Mouse (Mus musculus) embryonic facial prominence, embryonic 15.5 days (tissue): ENCODE measurements around the gene Lyzl6. TPM values are rescaled to one million over a fixed set of nuclear protein-coding genes. Genes with fewer than 3 reads are reported as not detected.
A peak's percentile ranks its signal among the peaks of the same experiment; 100 is the strongest.

Source experiments
- ATAC-seq: fragments of 200-750 bp; cut with Nextera tagmentation; 2 replicates; pipeline ENCODE4 v1.8.0; 2017; ENCODE audit warnings: low read depth, moderate TSS enrichment; ENCODE audit not compliant: insufficient number of reproducible peaks, low FRiP score, low TSS enrichment
- H3K27ac ChIP-seq: fragments of 300-500 bp; sonication (generic); replicated peaks from 2 replicates; pipeline ENCODE4 v1.5.1; 2015; ENCODE audit warnings: mild to moderate bottlenecking, inconsistent platforms
- H3K27me3 ChIP-seq: fragments of 300-500 bp; sonication (generic); 2 replicates; pipeline ENCODE4 v1.6.1; 2015; ENCODE audit warnings: inconsistent platforms
- H3K36me3 ChIP-seq: fragments of 300-500 bp; sonication (generic); 2 replicates; pipeline ENCODE4 v1.6.1; 2015; ENCODE audit warnings: mild to moderate bottlenecking, inconsistent platforms
- H3K4me1 ChIP-seq: fragments of 300-500 bp; sonication (generic); 2 replicates; pipeline ENCODE4 v1.6.1; 2015; ENCODE audit warnings: inconsistent platforms
- H3K4me2 ChIP-seq: fragments of 300-500 bp; sonication (generic); replicated peaks from 2 replicates; pipeline ENCODE4 v1.6.1; 2015; ENCODE audit warnings: mild to moderate bottlenecking, inconsistent platforms
- H3K4me3 ChIP-seq: fragments of 300-500 bp; sonication (generic); replicated peaks from 2 replicates; pipeline ENCODE4 v1.5.1; 2015; ENCODE audit warnings: mild to moderate bottlenecking, inconsistent platforms
- H3K9ac ChIP-seq: fragments of 300-500 bp; sonication (generic); 2 replicates; pipeline ENCODE4 v1.6.1; 2015; ENCODE audit warnings: inconsistent platforms
- H3K9me3 ChIP-seq: fragments of 300-500 bp; sonication (generic); replicated peaks from 2 replicates; pipeline ENCODE4 v1.6.1; 2016; ENCODE audit warnings: inconsistent platforms
- WGBS: fragments of 180-500 bp; shearing (Covaris S2); methylation state at CpG from one replicate; pipeline ENCODE4 v1.1.7; 2015; 5-methylcytosine and 5-hydroxymethylcytosine counted together
- polyA plus RNA-seq: library from polyadenylated mRNA; unstranded; fragments of >200 nt; fragmentation: Nextera tagmentation; extraction: Ambion mirVana; gene quantifications from 2 replicates; pipeline ENCODE4 v1.2.1, GENCODE M21; 2015

The Lyzl6 gene
- polyA plus RNA-seq, 1 experiment from 2014 or later = not detected

DNA sequence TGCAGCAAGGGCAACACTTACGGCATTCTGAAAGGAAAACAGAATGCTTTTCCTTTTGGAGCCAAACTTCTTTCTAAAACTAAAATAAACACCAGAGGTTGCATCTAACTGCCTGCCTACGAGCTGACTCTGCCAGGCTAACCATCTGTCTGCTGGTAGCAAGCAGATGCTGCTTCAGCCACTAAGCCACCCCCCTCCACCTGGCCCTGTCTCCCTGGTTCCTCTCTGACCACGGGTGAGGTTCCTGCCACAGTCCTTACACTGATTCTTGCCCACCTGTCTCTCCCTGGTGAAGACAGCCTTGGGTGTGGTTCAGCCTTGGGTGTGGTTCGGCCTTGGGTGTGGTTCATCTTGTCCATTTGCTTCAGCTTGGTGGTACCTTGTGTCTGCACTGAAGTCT is 23.2 kb upstream of the Lyzl6 start:
- no peak for ATAC-seq
- WGBS = 40% methylated on average over 4 of the region's 4 CpGs
- Histone ChIP-seq H3K4me2 (no peak overlapping the region), H3K27me3 (0 out of 2 replicates have a peak, but pooled peaks cover 6% of the 10 kb centered on the region), H3K9me3 (no peaks in the 10 kb centered on the region), H3K9ac (no peak overlapping the region), H3K4me1 (peaks cover 15% of the 10 kb centered on the region), H3K4me3 (no peak overlapping the region), H3K36me3 (no peaks in the 10 kb centered on the region), H3K27ac (no peak overlapping the region)

DNA sequence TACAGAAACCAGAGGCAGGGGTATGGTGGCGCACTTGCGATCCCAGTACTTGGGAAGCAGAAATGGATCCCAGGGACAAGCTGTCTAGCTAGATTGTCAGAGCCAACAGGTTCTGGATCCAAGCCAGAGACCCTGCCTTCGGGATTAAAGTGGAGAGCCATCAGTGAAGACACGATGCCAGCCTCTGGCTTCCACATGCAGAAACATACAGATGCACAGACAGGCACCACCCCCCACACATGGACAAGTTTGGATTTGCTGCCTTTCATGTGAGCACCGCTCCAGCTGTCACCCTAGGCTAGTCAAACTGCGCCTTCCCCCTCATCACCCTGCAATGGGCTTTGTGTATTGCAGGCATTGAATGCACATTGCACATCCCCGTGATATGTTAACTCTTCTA is 19.5 kb upstream of the Lyzl6 start:
- no peak overlapping the region for H3K4me2 ChIP-seq
- no peak overlapping the region for H3K4me3 ChIP-seq
- H3K27me3 ChIP-seq = peaks cover 35% of the 10 kb centered on the region
- H3K9me3 ChIP-seq = no peaks in the 10 kb centered on the region
- H3K4me1 ChIP-seq = no peaks in the 10 kb centered on the region
- no peak overlapping the region for H3K9ac ChIP-seq
- ATAC-seq = no peak
- 64% methylated on average over 7 of the region's 7 CpGs for WGBS
- no peak overlapping the region for H3K27ac ChIP-seq
- no peaks in the 10 kb centered on the region for H3K36me3 ChIP-seq

DNA sequence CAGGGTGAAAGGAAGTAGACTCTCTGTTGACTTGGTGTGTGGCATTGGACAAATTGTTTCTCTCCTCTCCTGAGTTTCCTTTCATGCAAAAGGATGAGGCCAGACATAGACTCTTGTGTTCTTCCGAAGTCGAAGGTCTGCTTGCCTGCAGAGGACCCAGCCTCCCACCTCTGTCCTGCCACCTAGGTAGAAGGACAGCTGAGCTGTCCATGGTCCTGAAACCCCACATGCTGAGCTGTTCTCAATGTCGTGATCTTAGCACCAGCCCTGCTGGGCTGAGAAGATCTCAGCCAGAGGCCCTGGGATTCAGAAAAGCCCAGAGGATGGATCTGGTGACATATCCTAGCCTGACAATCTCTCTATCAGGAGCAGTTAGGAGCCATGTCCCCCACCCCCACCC is 17.8 kb upstream of the Lyzl6 start:
- no peak overlapping the region for H3K9ac ChIP-seq
- H3K27me3 ChIP-seq = peaks cover 52% of the 10 kb centered on the region
- H3K27ac ChIP-seq = no peak overlapping the region
- no peak overlapping the region for H3K4me3 ChIP-seq
- no peak overlapping the region for H3K4me2 ChIP-seq
- no peaks in the 10 kb centered on the region for H3K4me1 ChIP-seq
- 10% methylated on average over 3 of the region's 3 CpGs for WGBS
- H3K36me3 ChIP-seq = no peaks in the 10 kb centered on the region
- H3K9me3 ChIP-seq = no peaks in the 10 kb centered on the region
- ATAC-seq = no peak

DNA sequence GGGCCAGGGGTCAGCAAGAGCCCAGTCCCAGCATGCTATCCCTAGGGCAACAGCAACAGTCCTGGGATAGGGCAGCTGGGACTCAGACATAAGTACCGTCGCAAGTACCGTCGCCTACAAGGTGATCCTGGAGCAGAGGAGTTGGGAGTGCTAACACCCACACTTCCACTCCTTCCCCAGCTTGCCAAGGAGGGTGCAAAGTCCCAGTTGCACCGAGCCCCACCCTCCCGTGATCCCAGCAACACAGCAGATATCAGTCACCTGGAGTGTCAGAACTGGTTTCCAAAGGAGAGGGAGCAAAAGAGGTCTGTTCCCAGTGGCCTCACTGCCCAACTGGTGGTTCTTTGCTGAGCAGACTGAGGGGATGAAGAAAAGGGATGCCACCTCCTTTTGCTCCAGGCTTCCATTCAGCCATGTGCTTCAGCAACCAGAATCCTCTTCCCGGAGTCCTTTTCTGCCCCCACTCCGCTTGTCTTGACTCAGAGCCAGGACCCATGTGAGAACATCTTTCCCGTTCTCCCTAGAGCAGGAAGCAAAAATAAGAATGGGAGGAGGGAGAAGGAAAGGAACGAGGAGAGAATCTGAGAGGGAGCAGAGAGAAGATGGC is 14.8 kb upstream of the Lyzl6 start:
- Histone ChIP-seq H3K9me3 (no peaks in the 10 kb centered on the region), H3K9ac (no peak overlapping the region), H3K36me3 (no peaks in the 10 kb centered on the region), H3K4me3 (no peak overlapping the region), H3K4me2 (no peak overlapping the region), H3K27me3 (peaks cover 83% of the 10 kb centered on the region), H3K27ac (no peak overlapping the region), H3K4me1 (peaks cover 14% of the 10 kb centered on the region)
- no peak for ATAC-seq
- 60% methylated on average over 10 of the region's 10 CpGs for WGBS

DNA sequence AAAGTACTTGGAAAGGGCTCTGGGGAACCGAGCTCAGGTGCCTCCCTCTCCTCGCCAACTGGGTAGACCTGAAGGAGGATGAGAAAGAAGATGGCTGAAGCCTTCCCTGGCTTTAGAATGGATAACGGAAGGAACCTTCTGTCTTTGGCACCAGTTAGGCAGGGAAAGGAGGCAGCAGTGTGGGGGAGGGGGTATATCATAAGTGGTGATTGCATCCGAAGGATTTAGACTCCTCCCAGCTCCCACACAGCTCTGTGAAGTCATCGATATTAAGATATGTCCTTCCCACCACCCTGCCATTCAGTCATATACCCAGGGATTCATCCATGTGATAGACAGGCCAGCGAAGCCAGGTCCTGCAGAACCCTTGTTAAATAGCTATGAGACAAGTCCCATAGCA is 12.7 kb upstream of the Lyzl6 start:
- H3K4me3 ChIP-seq = no peak overlapping the region
- H3K27ac ChIP-seq = no peak overlapping the region
- no peak overlapping the region for H3K9ac ChIP-seq
- ATAC-seq = no peak
- H3K4me2 ChIP-seq = no peak overlapping the region
- H3K4me1 ChIP-seq = peaks cover 18% of the 10 kb centered on the region
- 83% methylated on average over 6 of the region's 6 CpGs for WGBS
- H3K27me3 ChIP-seq = peaks cover 97% of the 10 kb centered on the region
- no peaks in the 10 kb centered on the region for H3K9me3 ChIP-seq
- no peaks in the 10 kb centered on the region for H3K36me3 ChIP-seq

DNA sequence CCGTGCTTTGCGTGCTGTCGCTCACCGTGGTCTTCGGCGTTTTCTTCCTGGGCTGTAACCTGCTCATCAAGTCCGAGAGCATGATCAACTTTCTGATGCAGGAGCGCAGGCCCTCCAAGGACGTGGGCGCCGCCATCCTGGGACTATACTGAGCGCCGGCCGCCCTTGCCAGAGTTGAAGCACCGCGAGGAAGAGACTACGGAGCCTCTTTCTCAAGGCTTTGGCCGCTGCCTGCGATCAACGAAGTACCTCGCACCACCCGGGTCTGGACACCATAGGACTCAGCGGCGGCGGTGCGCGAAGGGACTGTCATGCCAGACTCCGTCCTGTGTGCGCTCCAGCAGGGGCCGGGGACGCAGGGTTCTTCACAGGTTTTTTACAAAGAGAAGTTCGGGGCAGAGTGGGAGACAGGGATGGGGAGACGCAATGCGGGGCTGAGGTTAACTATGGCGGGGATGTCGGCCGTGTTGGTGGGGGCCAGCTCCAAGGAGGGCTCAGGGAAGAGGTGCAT is 11.3 kb upstream of the Lyzl6 start:
- Histone ChIP-seq H3K36me3 (no peaks in the 10 kb centered on the region), H3K9me3 (no peaks in the 10 kb centered on the region), H3K4me3 (peak overlapping the region; percentile 42), H3K4me1 (peaks cover 18% of the 10 kb centered on the region), H3K27me3 (peaks cover 94% of the 10 kb centered on the region), H3K9ac (0 out of 2 replicates have a peak overlapping the region, but pooled peaks have one; percentile 10), H3K27ac (no peak overlapping the region), H3K4me2 (peak overlapping the region; percentile 82)
- no peak for ATAC-seq
- 2% methylated on average over 37 of the region's 37 CpGs for WGBS

DNA sequence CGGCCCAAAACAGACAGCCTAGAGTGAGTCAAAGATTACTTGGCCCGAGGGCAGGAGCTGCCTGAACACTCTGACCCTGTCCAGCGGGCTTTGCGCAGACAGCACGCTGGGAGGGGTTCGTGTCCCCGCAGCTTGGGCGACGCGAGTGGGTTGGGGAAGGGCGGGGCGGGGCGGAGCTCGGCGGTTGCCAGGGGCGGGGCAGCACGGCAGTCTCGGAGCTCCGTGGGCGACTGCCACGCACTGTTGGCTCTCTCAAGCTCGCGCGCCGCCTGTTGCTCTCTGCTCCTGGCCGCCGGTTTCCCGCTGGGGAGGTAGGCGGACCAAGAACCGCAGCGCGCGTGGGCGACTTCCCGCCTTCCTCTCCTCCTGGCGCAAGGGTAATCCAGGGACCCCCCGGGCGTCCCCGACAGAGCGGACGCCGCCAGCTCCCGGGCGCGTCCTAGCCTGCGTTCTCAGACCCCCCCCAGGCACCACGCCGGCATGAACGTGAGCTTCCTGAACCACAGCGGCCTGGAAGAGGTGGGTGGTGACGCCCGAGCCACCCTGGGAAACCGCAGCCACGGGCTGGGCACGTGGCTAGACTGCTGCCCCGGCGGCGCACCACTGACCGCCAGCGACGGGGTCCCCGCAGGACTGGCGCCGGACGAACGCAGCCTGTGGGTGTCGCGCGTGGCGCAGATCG is 10.8 kb upstream of the Lyzl6 start, which contains the start of gene Rprml:
TSS of gene Rprml (plus strand) at position 270 of the 682 bp plus-strand sequence.
- WGBS = under 1% methylated on average over 71 of the region's 71 CpGs
- peak within 1 kb of the TSS; percentile 42 for H3K4me3 ChIP-seq
- no peaks in the 10 kb centered on the region for H3K9me3 ChIP-seq
- no peaks in the 10 kb centered on the region for H3K36me3 ChIP-seq
- no peak for ATAC-seq
- H3K4me1 ChIP-seq = peaks cover 18% of the 10 kb centered on the region
- H3K27ac ChIP-seq = no peak within 1 kb of the TSS
- H3K27me3 ChIP-seq = peaks cover 88% of the 10 kb centered on the region
- H3K9ac ChIP-seq = 0 out of 2 replicates have a peak within 1 kb of the TSS, but pooled peaks have one; percentile 10
- peak within 1 kb of the TSS; percentile 82 for H3K4me2 ChIP-seq

DNA sequence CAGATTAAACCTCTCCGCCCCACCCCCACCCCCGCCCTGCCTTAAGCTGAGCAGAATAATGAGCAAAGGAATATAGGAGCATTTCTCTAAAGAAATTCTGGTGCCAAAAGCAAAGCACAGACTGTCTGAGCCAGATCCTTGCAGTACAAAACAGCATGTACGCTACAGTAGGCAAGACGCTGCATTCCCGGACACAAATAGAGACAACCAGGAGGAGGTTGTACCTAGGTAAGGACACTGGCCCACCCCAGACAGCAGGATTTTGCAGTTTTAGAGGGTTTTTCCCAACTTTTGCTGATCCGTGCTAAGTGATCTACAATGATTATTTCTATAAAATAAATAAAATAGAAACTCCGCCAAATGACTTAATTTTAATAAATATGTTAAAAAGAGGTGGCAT is 10.0 kb upstream of the Lyzl6 start:
- Histone ChIP-seq H3K9me3 (no peaks in the 10 kb centered on the region), H3K4me3 (no peak overlapping the region), H3K4me2 (no peak overlapping the region), H3K36me3 (no peaks in the 10 kb centered on the region), H3K27me3 (peaks cover 80% of the 10 kb centered on the region), H3K27ac (no peak overlapping the region), H3K4me1 (peaks cover 18% of the 10 kb centered on the region), H3K9ac (no peak overlapping the region)
- no peak for ATAC-seq
- 20% methylated on average over 7 of the region's 7 CpGs for WGBS

DNA sequence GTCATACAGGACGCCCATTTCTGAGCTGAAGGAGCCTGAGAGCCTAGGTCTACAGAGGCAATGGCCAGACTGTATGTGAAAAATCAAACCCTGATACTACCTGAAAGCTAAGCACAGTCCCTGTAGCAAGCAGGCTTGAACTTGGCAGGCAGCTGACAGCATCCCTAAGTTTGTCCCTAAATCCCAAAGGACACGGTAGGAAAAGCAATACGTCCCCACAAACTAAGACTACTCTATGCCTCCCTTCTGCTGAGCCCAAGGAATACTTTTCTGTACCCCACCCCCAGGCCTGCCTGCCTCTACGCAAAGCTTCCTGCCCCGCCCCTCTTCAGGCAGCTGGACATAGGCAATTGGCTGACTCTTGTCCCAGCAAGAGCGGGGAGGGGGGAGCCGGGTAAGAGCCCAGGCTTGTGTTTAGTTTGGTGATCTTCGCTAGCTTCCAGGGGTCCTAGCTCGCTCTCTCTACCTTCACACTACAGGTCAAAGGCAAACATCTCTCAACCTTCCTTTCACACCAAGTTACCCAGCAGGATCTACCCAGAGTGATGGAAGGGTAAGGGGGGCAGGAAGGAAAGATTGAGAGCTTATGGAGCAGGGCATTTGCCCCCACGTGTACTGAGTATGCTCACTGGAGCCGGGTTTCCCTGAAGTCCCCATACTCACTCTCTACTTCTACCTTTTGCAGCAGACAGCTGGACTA is 9.4 kb upstream of the Lyzl6 start:
- Histone ChIP-seq H3K9me3 (no peaks in the 10 kb centered on the region), H3K27me3 (peaks cover 74% of the 10 kb centered on the region), H3K4me2 (no peak overlapping the region), H3K9ac (no peak overlapping the region), H3K4me3 (no peak overlapping the region), H3K27ac (no peak overlapping the region), H3K4me1 (peaks cover 18% of the 10 kb centered on the region), H3K36me3 (no peaks in the 10 kb centered on the region)
- no peak for ATAC-seq
- WGBS = 10% methylated on average over 11 of the region's 11 CpGs

DNA sequence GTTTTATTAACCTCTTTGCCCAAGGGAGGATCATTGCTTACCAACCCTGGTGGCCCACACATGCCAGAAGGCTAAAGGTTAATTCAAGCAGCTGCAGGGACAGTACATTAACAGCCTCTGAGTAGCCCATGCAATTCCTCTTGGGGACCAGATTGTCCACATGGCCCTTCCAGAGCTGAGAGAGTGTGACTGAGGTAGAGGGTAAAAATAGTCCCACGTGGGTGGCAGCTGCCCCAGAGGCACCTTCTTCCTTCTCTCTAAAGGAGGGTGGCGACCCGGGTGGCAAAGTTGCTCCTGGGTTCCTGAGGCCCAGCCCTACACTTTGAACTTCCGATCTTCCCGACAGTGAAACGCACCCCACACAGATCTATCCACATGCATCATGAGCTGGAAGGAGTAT is 7.6 kb upstream of the Lyzl6 start:
- ATAC-seq = no peak
- H3K27me3 ChIP-seq = peaks cover 56% of the 10 kb centered on the region
- no peak overlapping the region for H3K4me2 ChIP-seq
- WGBS = 62% methylated on average over 6 of the region's 6 CpGs
- H3K4me1 ChIP-seq = peaks cover 18% of the 10 kb centered on the region
- no peak overlapping the region for H3K27ac ChIP-seq
- no peak overlapping the region for H3K9ac ChIP-seq
- no peak overlapping the region for H3K4me3 ChIP-seq
- no peaks in the 10 kb centered on the region for H3K36me3 ChIP-seq
- no peaks in the 10 kb centered on the region for H3K9me3 ChIP-seq

DNA sequence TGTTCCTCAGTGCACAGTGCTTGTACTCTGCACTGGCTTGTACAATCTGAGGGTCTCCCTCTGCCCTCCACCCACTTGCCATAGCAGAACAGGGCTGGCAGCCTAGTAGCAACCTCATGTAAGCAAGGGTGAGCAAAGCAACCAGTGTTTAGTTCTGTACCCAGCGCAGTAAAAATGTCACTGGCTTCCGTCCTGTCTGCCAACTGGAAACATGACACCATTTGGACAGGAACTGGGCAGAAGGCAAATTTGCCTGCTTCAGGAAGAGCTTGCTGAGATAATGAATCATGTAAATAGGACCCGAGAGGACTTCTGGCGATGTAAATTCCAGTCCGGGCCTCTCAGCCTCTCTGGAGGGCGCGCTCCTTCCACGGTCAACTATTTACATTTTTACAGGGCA is 7.0 kb upstream of the Lyzl6 start:
- Histone ChIP-seq H3K4me3 (no peak overlapping the region), H3K27ac (no peak overlapping the region), H3K4me2 (no peak overlapping the region), H3K9me3 (no peaks in the 10 kb centered on the region), H3K36me3 (no peaks in the 10 kb centered on the region), H3K27me3 (peaks cover 50% of the 10 kb centered on the region), H3K9ac (no peak overlapping the region), H3K4me1 (peaks cover 18% of the 10 kb centered on the region)
- WGBS = 56% methylated on average over 8 of the region's 8 CpGs
- ATAC-seq = no peak
